Mouse (Mus musculus) olfactory bulb, adult 2 months (tissue): ENCODE data around the gene Pank1.

ENCODE experiments used
- CTCF ChIP-seq: fragments of 200-500 bp; IDR thresholded peaks from 2 replicates; pipeline ENCODE4 v1.5.1; 2012; ENCODE audit warnings: low read depth, mild to moderate bottlenecking, low read length, moderate library complexity; ENCODE audit not compliant: insufficient read depth
- POLR2A ChIP-seq: fragments of 200-500 bp; IDR thresholded peaks from 2 replicates; pipeline ENCODE4 v1.6.1; 2012; ENCODE audit warnings: mild to moderate bottlenecking, low read depth, low read length, moderate library complexity; ENCODE audit not compliant: insufficient read depth

DNA sequence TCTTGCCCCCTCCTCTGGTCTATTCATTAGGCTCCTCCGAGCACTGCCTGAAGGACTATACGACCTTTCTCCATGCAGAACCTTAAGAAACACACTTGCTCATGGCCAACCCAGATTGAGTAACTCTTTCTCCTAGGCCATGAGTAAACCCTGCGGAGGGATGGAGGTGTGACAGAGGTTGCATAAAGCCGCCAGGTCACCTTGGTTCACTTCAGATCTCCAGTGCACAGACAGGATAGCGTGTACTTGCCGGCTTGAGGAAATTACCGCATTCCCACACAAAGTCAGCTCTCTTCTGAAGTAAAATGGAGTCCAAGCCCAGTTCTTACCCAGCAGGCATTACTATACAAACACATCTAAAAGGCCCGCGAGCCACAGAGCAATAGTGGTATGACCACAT is 40.6 kb downstream of the Pank1 start:
- no peak for TF ChIP-seq CTCF
- TF ChIP-seq POLR2A = no peak
